Mouse (Mus musculus) thymus, postnatal 10 days (tissue): ENCODE results near the gene Tln2.
A peak's percentile ranks its signal among the peaks of the same experiment; 100 is the strongest.
"Not testable (repeated sequence)": the region's sequence is repeated elsewhere in the genome, so short reads cannot be mapped to it uniquely, and the experiment has no call there.

Experiments used
- DNase-seq, 2 experiments: peaks; one replicate each; pipeline ENCODE4 v3.0.0; 2021; ENCODE audit warnings: low spot score in 2 of 2

Tln2 gene

GRCm38 (mm10) chr9:67361511-67361910 lies 198.0 kb downstream of the Tln2 start:
- DNase-seq, result no peak

- no peak for DNase-seq
These were observed 205.1 kb downstream of the Tln2 start for GRCm38 (mm10) chr9:67354356-67354755.

GRCm38 (mm10) chr9:67353365-67353764 lies 206.1 kb downstream of the Tln2 start:
- DNase-seq, result no peak

GRCm38 (mm10) chr9:67348983-67349382 lies 210.5 kb downstream of the Tln2 start:
- no peak for DNase-seq

GRCm38 (mm10) chr9:67347184-67347583 lies 212.3 kb downstream of the Tln2 start:
- DNase-seq, result no peak

- no peak for DNase-seq
These were observed 228.2 kb downstream of the Tln2 start for GRCm38 (mm10) chr9:67331281-67331680.

- DNase-seq, result no peak
These were observed 231.1 kb downstream of the Tln2 start for GRCm38 (mm10) chr9:67328451-67328850.

- no peak for DNase-seq
These were observed 237.6 kb downstream of the Tln2 start for GRCm38 (mm10) chr9:67321886-67322285.

- DNase-seq, result peak in 1 of 2 experiments; percentile 42
These were observed 244.1 kb downstream of the Tln2 start for GRCm38 (mm10) chr9:67315356-67315755.

- DNase-seq, result no peak
These were observed 254.5 kb downstream of the Tln2 start for GRCm38 (mm10) chr9:67304992-67305391.

- no peak for DNase-seq
These were observed 255.5 kb downstream of the Tln2 start for GRCm38 (mm10) chr9:67303986-67304385.

- no peak for DNase-seq
These were observed 256.5 kb downstream of the Tln2 start for GRCm38 (mm10) chr9:67303038-67303437.

GRCm38 (mm10) chr9:67302386-67302989 lies 257.0 kb downstream of the Tln2 start:
- no peak for DNase-seq

- DNase-seq, result no peak
These were observed 257.9 kb downstream of the Tln2 start for GRCm38 (mm10) chr9:67301571-67301970.

GRCm38 (mm10) chr9:67300769-67301168 lies 258.7 kb downstream of the Tln2 start:
- DNase-seq, result no peak

GRCm38 (mm10) chr9:67300346-67300745 lies 259.2 kb downstream of the Tln2 start:
- no peak for DNase-seq

- no peak for DNase-seq
These were observed 260.3 kb downstream of the Tln2 start for GRCm38 (mm10) chr9:67299164-67299563.

- DNase-seq, result no peak
These were observed 262.1 kb downstream of the Tln2 start for GRCm38 (mm10) chr9:67297236-67297889.

GRCm38 (mm10) chr9:67287457-67287856 lies 272.0 kb downstream of the Tln2 start:
- DNase-seq, result no peak

GRCm38 (mm10) chr9:67286801-67287200 lies 272.7 kb downstream of the Tln2 start:
- DNase-seq, result no peak

- DNase-seq, result no peak
These were observed 274.0 kb downstream of the Tln2 start for GRCm38 (mm10) chr9:67285544-67285943.

GRCm38 (mm10) chr9:67281812-67282211 lies 277.7 kb downstream of the Tln2 start:
- DNase-seq, result no peak

GRCm38 (mm10) chr9:67280311-67280710 lies 279.2 kb downstream of the Tln2 start:
- DNase-seq, result not testable (repeated sequence)

GRCm38 (mm10) chr9:67276446-67276845 lies 283.1 kb downstream of the Tln2 start:
- no peak for DNase-seq
